ENCODE assay signal across 8 mouse cellular contexts in the genomic region with DNA sequence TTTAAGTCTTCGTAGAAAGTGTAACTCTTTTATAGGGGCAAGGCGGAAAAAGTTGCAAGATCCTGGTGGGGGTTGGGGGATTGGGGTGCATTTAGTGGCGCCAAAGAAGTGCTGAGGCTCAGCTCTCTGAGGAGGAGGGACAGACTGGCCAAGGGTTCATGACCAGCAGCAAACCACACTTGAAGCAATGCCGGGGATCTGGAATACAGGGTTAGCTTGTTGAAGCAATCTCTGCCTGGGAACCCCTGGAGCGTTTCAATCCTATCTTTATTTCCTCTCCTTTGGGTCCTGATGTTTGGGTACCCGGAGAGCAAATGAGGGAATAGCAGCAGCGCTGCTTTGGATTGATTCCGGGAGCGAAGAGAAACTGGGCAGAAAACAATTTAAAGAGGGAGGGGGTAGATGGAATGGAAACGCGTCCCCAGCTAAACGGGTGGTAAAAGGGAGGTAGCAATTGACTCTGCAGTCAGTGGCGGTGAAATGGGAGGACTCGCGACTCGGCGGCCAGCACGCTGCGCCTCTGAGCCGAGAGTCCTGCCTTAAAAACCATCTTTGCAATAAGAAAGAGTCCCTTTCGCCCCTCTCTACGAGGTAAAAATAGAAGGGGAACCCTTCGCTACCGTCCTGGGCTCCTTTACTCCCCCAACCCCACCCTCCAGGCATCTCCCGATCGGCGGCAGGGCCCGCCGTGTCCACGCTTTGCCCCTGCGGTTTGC.
DNase-seq lines count a peak whose midpoint lies in the region; ATAC-seq lines count a peak whose summit lies in the region.

No protein-coding gene starts in this region.

- H3K9ac ChIP-seq in lung, embryonic 16.5 days (ENCODE audit: low read length), result peak overlapping the region; percentile 47; the same call in 1 of the 2 replicates
- peak overlapping the region; percentile 35 for H3K9ac ChIP-seq in forebrain, embryonic 14.5 days (ENCODE audit: low read length)
- 0 out of 2 replicates have a peak overlapping the region, but pooled peaks have one; percentile 27 for H3K9ac ChIP-seq in limb, embryonic 12.5 days (replicated peaks)
- H3K9ac ChIP-seq in stomach, embryonic 15.5 days, result no peak overlapping the region

- H3K27me3 ChIP-seq in lung, embryonic 16.5 days (ENCODE audit: control insufficient read depth, insufficient read depth, low read depth, low read length), result peaks cover 49% of the 10 kb centered on the region
- peaks cover 71% of the 10 kb centered on the region for H3K27me3 ChIP-seq in forebrain, embryonic 14.5 days (replicated peaks; ENCODE audit: control insufficient read depth, insufficient read depth, low read length)
- H3K27me3 ChIP-seq in limb, embryonic 12.5 days, result peaks cover 76% of the 10 kb centered on the region
- peaks cover 38% of the 10 kb centered on the region for H3K27me3 ChIP-seq in stomach, embryonic 15.5 days (replicated peaks)

- H3K4me1 ChIP-seq in lung, embryonic 16.5 days (replicated peaks; ENCODE audit: control insufficient read depth, insufficient read depth, low read length), result peaks cover 13% of the 10 kb centered on the region
- no peaks in the 10 kb centered on the region for H3K4me1 ChIP-seq in forebrain, embryonic 14.5 days (ENCODE audit: control insufficient read depth, insufficient read depth, low read length)
- H3K4me1 ChIP-seq in limb, embryonic 12.5 days (replicated peaks), result peaks cover 17% of the 10 kb centered on the region
- H3K4me1 ChIP-seq in stomach, embryonic 15.5 days, result peaks cover 13% of the 10 kb centered on the region; the same call in 1 of the 2 replicates

- no peak for DNase-seq in lung, postnatal 36 days
- no peak for DNase-seq in forebrain, embryonic 14.5 days (ENCODE audit: low spot score)

- H3K27ac ChIP-seq in lung, embryonic 16.5 days (ENCODE audit: low read length), result no peak overlapping the region
- no peak overlapping the region for H3K27ac ChIP-seq in forebrain, embryonic 14.5 days (ENCODE audit: low read depth, low read length)
- no peak overlapping the region for H3K27ac ChIP-seq in limb, embryonic 12.5 days
- no peak overlapping the region for H3K27ac ChIP-seq in stomach, embryonic 15.5 days

- no peaks in the 10 kb centered on the region for H3K9me3 ChIP-seq in lung, embryonic 16.5 days (ENCODE audit: control insufficient read depth, low read length)
- no peaks in the 10 kb centered on the region for H3K9me3 ChIP-seq in forebrain, embryonic 14.5 days (replicated peaks; ENCODE audit: control insufficient read depth, low read length)
- H3K9me3 ChIP-seq in limb, embryonic 12.5 days, result no peaks in the 10 kb centered on the region
- H3K9me3 ChIP-seq in stomach, embryonic 15.5 days, result no peaks in the 10 kb centered on the region

- no peak for ATAC-seq in lung, embryonic 16.5 days (ENCODE audit: low read depth)
- ATAC-seq in forebrain, embryonic 14.5 days, result no peak
- ATAC-seq in limb, embryonic 12.5 days (ENCODE audit: insufficient number of reproducible peaks, insufficient read depth, low FRiP score, low TSS enrichment, low read depth), result 0 out of 2 replicates have a peak, but pooled peaks have one; percentile 52
- ATAC-seq in stomach, embryonic 15.5 days (ENCODE audit: insufficient read depth, low FRiP score, low read depth), result no peak
- no peak for ATAC-seq in cerebellum, adult (ENCODE audit: insufficient number of reproducible peaks, low FRiP score, low TSS enrichment)
- no peak for ATAC-seq in erythroid progenitor cell, adult 5-6 weeks (replicated peaks; ENCODE audit: low FRiP score, poor library complexity, severe bottlenecking)
- no peak for ATAC-seq in activated CD4-positive, CD25-positive, alpha-beta regulatory T cell, adult 4 months

- peak overlapping the region; percentile 61 for H3K4me2 ChIP-seq in lung, embryonic 16.5 days (ENCODE audit: low read depth, low read length)
- peak overlapping the region; percentile 35 for H3K4me2 ChIP-seq in forebrain, embryonic 14.5 days (ENCODE audit: low read length)
- peak overlapping the region; percentile 53 for H3K4me2 ChIP-seq in limb, embryonic 12.5 days
- peak overlapping the region; percentile 55 for H3K4me2 ChIP-seq in stomach, embryonic 15.5 days

- no peaks in the 10 kb centered on the region for H3K36me3 ChIP-seq in lung, embryonic 16.5 days (ENCODE audit: control insufficient read depth, insufficient read depth, low read length)
- H3K36me3 ChIP-seq in forebrain, embryonic 14.5 days (ENCODE audit: control insufficient read depth, insufficient read depth, low read length), result no peaks in the 10 kb centered on the region
- H3K36me3 ChIP-seq in limb, embryonic 12.5 days, result no peaks in the 10 kb centered on the region
- H3K36me3 ChIP-seq in stomach, embryonic 15.5 days, result no peaks in the 10 kb centered on the region

- peak overlapping the region; percentile 45 for H3K4me3 ChIP-seq in lung, embryonic 16.5 days (ENCODE audit: low read length)
- H3K4me3 ChIP-seq in forebrain, embryonic 14.5 days (ENCODE audit: low read depth, low read length), result peak overlapping the region; percentile 15
- H3K4me3 ChIP-seq in limb, embryonic 12.5 days (replicated peaks), result peak overlapping the region; percentile 32
- peak overlapping the region; percentile 33 for H3K4me3 ChIP-seq in stomach, embryonic 15.5 days (replicated peaks)

- 2% methylated on average over 31 of the region's 31 CpGs for WGBS in lung, embryonic 16.5 days
- WGBS in forebrain, embryonic 14.5 days, result under 1% methylated on average over 31 of the region's 31 CpGs
- under 1% methylated on average over 31 of the region's 31 CpGs for WGBS in limb, embryonic 12.5 days
- 5% methylated on average over 31 of the region's 31 CpGs for WGBS in stomach, embryonic 15.5 days
